Mouse (Mus musculus): ENCODE measurements around the gene Cradd.

Gene Cradd

DNA sequence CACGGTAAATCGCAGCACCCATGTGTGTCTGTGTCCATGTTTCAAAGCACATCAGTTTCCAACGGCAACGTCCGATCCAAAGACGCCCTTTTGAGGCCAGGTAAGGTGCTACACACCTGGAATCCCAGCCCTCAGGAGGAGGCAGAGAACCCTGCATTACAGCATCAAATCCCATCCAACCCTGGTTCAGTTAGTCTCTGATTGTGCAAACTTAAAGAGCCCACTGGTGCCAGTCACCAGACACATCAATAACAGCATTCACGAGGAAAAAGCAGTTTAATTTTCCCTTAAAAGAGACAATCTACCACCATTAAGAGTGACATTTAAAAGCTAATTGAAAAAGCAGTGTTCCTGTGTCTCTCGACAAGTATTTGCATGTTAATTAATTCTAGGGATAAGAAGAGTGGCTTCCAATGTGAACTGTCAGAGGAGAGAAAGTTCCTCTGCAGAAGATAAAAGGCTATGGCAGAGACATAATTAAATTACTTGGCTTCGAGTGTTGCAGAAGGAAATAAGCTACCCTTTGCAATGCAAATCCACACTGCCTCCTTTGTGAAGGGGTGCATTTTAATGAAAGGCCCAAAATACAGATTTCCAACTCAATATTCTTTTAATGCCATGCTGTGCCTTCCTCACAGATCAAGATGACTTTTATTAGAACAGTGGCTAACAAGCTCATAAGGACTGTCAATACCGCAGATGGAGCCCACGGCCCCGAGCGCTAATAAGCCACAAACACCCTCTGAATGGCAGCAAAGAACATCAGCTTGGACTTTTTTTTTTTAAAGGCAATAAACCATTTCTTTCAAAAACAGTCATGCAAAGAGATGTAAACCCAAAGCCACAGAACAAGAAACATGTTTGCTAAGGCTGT is 84.5 kb downstream of the Cradd start:
- no peak for DNase-seq (ENCODE audit: extremely low spot score)

DNA sequence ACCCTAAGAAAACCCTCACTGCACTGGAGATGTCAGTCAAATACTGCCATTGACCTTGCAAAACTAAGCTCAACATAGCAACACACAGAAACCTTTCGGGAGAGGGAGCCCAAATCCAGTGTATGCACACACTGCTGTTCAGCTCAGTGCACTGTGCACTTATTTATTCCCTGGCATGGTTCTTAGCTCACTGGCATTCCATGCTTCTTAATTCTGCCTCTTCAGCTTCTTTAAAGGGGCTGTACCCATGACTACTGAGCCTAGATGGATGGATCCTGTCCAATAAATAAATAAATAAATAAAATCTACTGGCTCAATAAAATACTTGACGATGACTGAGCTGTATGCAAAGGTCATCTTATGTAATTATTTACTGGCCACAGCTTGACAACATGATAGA is 85.3 kb downstream of the Cradd start:
- no peak for DNase-seq (ENCODE audit: extremely low spot score)

DNA sequence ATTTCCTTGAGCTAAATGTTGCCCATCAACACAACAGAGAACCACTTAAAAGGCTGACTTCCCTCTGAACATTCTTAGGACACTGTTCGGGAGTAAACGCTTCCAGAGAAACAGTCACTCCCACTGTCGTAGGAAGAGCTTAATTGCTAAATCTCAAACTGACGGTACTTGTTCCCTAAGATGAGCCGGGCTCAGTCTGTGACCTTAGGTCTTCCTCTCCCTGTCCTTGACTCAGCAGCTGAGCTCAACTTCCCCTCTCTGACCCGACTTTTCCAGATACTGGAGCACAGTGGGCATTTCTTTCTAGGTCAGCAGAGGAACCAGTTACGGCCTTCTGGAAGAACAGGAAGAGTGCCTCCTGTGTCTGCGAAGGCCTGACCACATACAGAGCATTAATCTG is 87.7 kb downstream of the Cradd start:
- DNase-seq (ENCODE audit: extremely low spot score) = no peak

DNA sequence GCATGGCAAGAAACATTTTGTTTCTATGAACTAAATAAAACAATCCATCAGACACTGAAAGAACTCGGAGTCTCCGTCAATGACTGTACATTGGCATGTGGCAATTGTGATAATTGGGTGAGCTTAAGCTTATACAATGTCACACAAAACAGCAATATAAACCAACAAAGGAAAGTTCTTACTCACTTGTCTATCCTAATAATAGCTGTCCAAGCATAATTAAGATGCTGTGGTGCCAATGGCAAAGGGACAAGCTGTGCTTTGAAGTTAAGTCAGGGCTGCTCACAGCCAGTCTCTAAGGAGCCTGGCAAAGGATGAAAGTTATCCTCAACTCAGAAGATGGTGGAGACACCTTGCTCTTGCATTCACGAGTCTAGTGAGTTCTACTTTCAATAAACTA is 89.3 kb downstream of the Cradd start:
- no peak for DNase-seq (ENCODE audit: extremely low spot score)

- DNase-seq (ENCODE audit: extremely low spot score) = no peak
Measured at GRCm38 (mm10) chr10:95233044-95233443, 90.9 kb downstream of the Cradd start.

- DNase-seq (ENCODE audit: extremely low spot score) = no peak
Measured at GRCm38 (mm10) chr10:95232554-95232953, 91.4 kb downstream of the Cradd start.

- DNase-seq (ENCODE audit: extremely low spot score) = no peak
Measured at GRCm38 (mm10) chr10:95228192-95228591, 95.7 kb downstream of the Cradd start.

DNA sequence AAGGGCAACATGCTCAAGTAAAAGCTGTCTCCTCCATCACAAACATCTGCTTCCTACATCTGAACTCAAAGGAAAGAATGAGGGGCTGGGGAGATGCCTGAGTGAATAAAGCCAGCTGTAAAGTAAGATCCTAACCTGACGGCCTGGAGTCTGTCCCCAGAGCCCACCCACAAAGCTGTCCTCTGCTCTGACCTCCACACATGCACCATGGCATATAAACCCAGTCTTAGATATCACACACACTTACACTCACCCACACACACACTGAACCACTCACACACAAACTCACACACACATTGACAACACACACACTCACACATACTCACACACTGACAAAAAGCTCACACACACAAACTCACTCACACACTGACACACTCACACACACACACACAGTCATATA is 96.3 kb downstream of the Cradd start:
- no peak for DNase-seq (ENCODE audit: extremely low spot score)

DNA sequence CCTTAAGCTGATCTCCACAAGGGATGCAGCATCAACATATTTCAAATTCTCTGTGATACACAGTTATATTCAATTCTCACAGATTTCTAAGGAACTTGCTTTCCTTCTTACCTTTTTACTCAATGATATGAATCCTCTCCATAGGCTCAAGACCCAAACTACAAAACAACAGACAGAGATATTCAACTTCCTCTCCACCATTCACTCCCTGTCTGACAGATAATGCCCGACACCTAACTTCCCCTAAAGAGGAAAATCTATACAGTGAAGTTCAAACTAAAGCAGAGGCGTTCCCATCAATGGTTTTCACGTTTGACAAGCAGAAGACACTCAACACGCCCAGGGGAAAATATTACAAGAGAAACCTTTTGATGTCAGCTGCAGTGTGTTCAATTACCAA is 97.2 kb downstream of the Cradd start:
- no peak for DNase-seq (ENCODE audit: extremely low spot score)

- DNase-seq (ENCODE audit: extremely low spot score) = no peak
Measured at GRCm38 (mm10) chr10:95225006-95225405, 98.9 kb downstream of the Cradd start.

GRCm38 (mm10) chr10:95223211-95223610 is 100.7 kb downstream of the Cradd start:
- no peak for DNase-seq (ENCODE audit: extremely low spot score)

- DNase-seq (ENCODE audit: extremely low spot score) = no peak
Measured at GRCm38 (mm10) chr10:95221914-95222313, 102.0 kb downstream of the Cradd start.

- no peak for DNase-seq (ENCODE audit: extremely low spot score)
Measured at GRCm38 (mm10) chr10:95220536-95220935, 103.4 kb downstream of the Cradd start.

GRCm38 (mm10) chr10:95218683-95219060 is 105.3 kb downstream of the Cradd start:
- no peak for DNase-seq (ENCODE audit: extremely low spot score)

GRCm38 (mm10) chr10:95217956-95218682 is 105.8 kb downstream of the Cradd start:
- DNase-seq (ENCODE audit: extremely low spot score) = no peak

GRCm38 (mm10) chr10:95215324-95215723 is 108.6 kb downstream of the Cradd start:
- DNase-seq (ENCODE audit: extremely low spot score) = no peak

- DNase-seq (ENCODE audit: extremely low spot score) = no peak
Measured at GRCm38 (mm10) chr10:95213820-95214219, 110.1 kb downstream of the Cradd start.

DNA sequence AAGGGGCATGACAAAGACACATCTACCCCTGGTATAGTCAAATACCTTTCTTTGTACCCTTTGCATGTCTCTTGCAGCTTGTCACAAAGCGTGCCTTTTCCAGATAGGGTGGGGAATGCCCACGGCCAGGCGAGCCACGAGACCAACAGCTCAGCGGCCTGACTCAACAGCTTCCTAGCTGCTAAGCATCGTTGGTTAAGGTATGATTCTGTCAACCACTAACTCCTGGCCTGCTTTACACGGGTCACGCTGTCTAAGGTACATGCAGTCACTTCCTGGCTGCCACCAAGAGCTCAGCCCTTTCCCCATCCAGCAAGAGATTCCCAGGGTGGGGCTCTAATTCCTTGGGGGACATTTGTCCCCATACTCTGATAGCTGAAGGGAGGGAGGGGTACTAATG is 110.6 kb downstream of the Cradd start:
- no peak for DNase-seq (ENCODE audit: extremely low spot score)

GRCm38 (mm10) chr10:95211660-95212059 is 112.3 kb downstream of the Cradd start:
- DNase-seq (ENCODE audit: extremely low spot score) = no peak

- DNase-seq (ENCODE audit: extremely low spot score) = no peak
Measured at GRCm38 (mm10) chr10:95210664-95211372, 113.1 kb downstream of the Cradd start.

- DNase-seq (ENCODE audit: extremely low spot score) = no peak
Measured at GRCm38 (mm10) chr10:95210167-95210566, 113.8 kb downstream of the Cradd start.

- no peak for DNase-seq (ENCODE audit: extremely low spot score)
Measured at GRCm38 (mm10) chr10:95207423-95207822, 116.5 kb downstream of the Cradd start.

DNA sequence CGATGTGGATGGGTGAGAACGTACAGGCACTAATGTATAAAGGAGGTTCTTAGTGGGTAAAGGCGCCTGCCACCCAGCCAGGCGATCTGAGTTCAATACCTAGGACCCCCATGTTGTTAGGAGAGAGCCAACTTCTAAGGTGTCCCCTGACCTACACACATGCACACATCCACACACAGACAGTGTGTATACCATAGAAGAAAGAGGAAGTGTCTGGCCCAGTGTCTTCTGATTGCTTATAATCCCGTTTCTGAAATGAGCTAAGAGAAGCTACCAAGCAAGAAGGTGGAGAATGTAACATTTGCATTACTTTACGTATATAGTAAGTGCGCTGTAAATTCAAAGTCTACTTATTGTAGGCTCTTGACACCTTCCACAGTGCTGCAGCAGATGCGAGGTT is 122.4 kb downstream of the Cradd start:
- DNase-seq (ENCODE audit: extremely low spot score) = no peak

Measured in embryo, embryonic 9.5 days (tissue).